8 mouse cellular contexts compared by ENCODE assay signal in the genomic region with DNA sequence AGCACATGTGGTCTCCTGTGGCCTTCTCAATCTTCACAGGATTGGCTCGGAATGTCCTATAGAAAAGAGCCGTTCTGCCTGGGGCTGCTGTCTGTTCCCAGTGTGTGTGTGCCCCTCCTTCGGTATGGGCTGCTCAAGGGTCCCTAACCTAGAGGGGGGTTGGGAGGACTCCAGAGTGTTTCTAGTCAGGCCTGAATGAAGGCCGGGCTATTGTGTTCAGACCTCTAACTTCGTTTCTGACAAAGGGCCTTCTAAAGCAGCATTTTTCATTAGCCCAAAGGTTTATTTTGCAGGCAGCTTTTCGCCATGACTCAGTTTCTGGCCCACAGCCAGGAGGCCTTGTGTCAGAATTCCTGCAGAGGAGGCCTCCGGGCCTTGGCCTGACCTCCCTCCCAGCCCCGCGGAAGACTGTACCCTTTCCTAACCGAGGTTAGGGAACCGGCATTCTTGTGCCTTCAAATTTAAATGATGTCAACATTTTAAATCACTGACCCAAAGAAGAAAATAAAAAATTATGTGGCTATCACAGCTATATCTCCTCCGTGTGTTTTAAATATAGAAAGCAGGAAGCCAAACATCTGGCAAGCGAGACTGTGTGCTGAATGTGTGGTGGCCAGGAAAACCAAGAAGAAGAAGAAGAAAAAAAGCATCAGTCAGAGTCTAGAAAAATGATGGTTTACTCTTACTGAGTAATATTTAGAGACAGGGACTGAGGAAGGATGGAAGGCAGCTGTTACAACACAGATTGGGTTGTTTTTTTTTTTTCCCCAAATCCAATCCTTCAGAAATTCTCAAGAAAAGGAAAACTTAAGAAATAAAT. TPM values are rescaled to one million over a fixed set of nuclear protein-coding genes. Genes with fewer than 3 reads are reported as not detected.
DNase-seq lines count a peak whose midpoint lies in the region; ATAC-seq and TF ChIP-seq lines count a peak whose summit lies in the region.

No protein-coding gene starts in this region.

- peak; percentile 96 for DNase-seq in adrenal gland, adult 2 months
- peak; percentile 67 for DNase-seq in embryo, embryonic 11.5 days (ENCODE audit: low read depth, low spot score)
- DNase-seq in left cerebral cortex, postnatal 14 days (ENCODE audit: low spot score in 2 of 2) = peak; percentile 61 to 63
- peak; percentile 76 for DNase-seq in mesoderm, embryonic 11.5 days (ENCODE audit: low read depth, low spot score)
- DNase-seq in skeletal muscle tissue, adult 2 months (ENCODE audit: low read depth, low spot score) = peak; percentile 89

- peak; percentile 50 for ATAC-seq in granulocyte monocyte progenitor cell, adult 5-6 weeks (replicated peaks; ENCODE audit: poor library complexity, severe bottlenecking)
- peak; percentile 41 for ATAC-seq in intestine, postnatal 0 days
- ATAC-seq in megakaryocyte-erythroid progenitor cell, adult 5-6 weeks (replicated peaks; ENCODE audit: low FRiP score, low TSS enrichment, poor library complexity, severe bottlenecking) = no peak

- H3K27ac ChIP-seq in intestine, postnatal 0 days (ENCODE audit: low read depth, low read length) = peak overlapping the region; percentile 77

- H3K4me3 ChIP-seq in intestine, postnatal 0 days (ENCODE audit: low read depth, low read length) = no peak overlapping the region

- H3K9ac ChIP-seq in intestine, postnatal 0 days (ENCODE audit: low read depth, low read length) = no peak overlapping the region

- no peaks in the 10 kb centered on the region for H3K36me3 ChIP-seq in intestine, postnatal 0 days (ENCODE audit: control insufficient read depth, insufficient read depth)

- no peak for TF ChIP-seq CTCF in intestine, postnatal 0 days (IDR thresholded peaks at IDR 0.05; ENCODE audit: low read depth)

- H3K4me2 ChIP-seq in intestine, postnatal 0 days (replicated peaks; ENCODE audit: low read depth) = no peak overlapping the region; the same call in 1 of the 2 replicates

- H3K4me1 ChIP-seq in intestine, postnatal 0 days (replicated peaks; ENCODE audit: control insufficient read depth, insufficient read depth, low read length) = 0 out of 2 replicates have a peak, but pooled peaks cover 3% of the 10 kb centered on the region

- intact Hi-C loops in left cerebral cortex, postnatal 14 days (cut with DNase I) = no loop called here

- H3K27me3 ChIP-seq in intestine, postnatal 0 days (replicated peaks; ENCODE audit: control insufficient read depth, insufficient read depth, low read length) = no peaks in the 10 kb centered on the region

- WGBS in intestine, postnatal 0 days = 34% methylated on average over 13 of the region's 13 CpGs

- H3K9me3 ChIP-seq in intestine, postnatal 0 days (ENCODE audit: control insufficient read depth) = no peaks in the 10 kb centered on the region

RNA-seq across cellular contexts. Expression of gene A830005F24Rik, which starts 53.0 kb away (rescaled TPM):
- not detected for total RNA-seq in adrenal gland, adult 2 months (2021)
- polyA plus RNA-seq in adrenal gland, adult 2 months (2012; rRNA removed) = not detected in 2 replicates
- total RNA-seq in granulocyte monocyte progenitor cell, adult 5-6 weeks (2014; fragmentation: Nextera tagmentation) = 1.6 and 3.5 TPM in 2 replicates
- total RNA-seq in granulocyte monocyte progenitor cell, adult 5-6 weeks (2017) = 1.1 TPM in 1 of 2 replicates, not detected in the other
- polyA plus RNA-seq in intestine, postnatal 0 days (2015; fragmentation: Nextera tagmentation; extraction: Ambion mirVana) = not detected in 2 replicates
- total RNA-seq in left cerebral cortex, postnatal 14 days (2021) = 1 to 10 TPM; 1.3 to 1.8 TPM
- total RNA-seq in megakaryocyte-erythroid progenitor cell, adult 5-6 weeks (2014; fragmentation: Nextera tagmentation) = not detected in 2 replicates
- 3.8 TPM in 1 of 2 replicates, not detected in the other for total RNA-seq in megakaryocyte-erythroid progenitor cell, adult 5-6 weeks (2017)

RNA-seq across cellular contexts. Expression of gene Zfp169, which starts 53.1 kb away (rescaled TPM):
- 1 to 10 TPM; 6.5 to 6.9 TPM for total RNA-seq in adrenal gland, adult 2 months (2021)
- 2.6 and 2.7 TPM in 2 replicates for polyA plus RNA-seq in adrenal gland, adult 2 months (2012; rRNA removed)
- 16.2 and 18.7 TPM in 2 replicates for total RNA-seq in granulocyte monocyte progenitor cell, adult 5-6 weeks (2014; fragmentation: Nextera tagmentation)
- total RNA-seq in granulocyte monocyte progenitor cell, adult 5-6 weeks (2017) = 8.4 and 11.0 TPM in 2 replicates
- polyA plus RNA-seq in intestine, postnatal 0 days (2015; fragmentation: Nextera tagmentation; extraction: Ambion mirVana) = 1.6 and 2.0 TPM in 2 replicates
- 10 to 100 TPM; 19.8 to 20.5 TPM for total RNA-seq in left cerebral cortex, postnatal 14 days (2021)
- 11.6 and 16.1 TPM in 2 replicates for total RNA-seq in megakaryocyte-erythroid progenitor cell, adult 5-6 weeks (2014; fragmentation: Nextera tagmentation)
- 3.5 and 12.6 TPM in 2 replicates for total RNA-seq in megakaryocyte-erythroid progenitor cell, adult 5-6 weeks (2017)

RNA-seq across cellular contexts. Expression of gene Ptpdc1, which starts 59.1 kb away (rescaled TPM):
- 1 to 10 TPM; 4.6 to 9.8 TPM for total RNA-seq in adrenal gland, adult 2 months (2021)
- 1.3 and 1.4 TPM in 2 replicates for polyA plus RNA-seq in adrenal gland, adult 2 months (2012; rRNA removed)
- total RNA-seq in granulocyte monocyte progenitor cell, adult 5-6 weeks (2014; fragmentation: Nextera tagmentation) = 3.2 TPM in 1 of 2 replicates, not detected in the other
- total RNA-seq in granulocyte monocyte progenitor cell, adult 5-6 weeks (2017) = 0.82 and 1.1 TPM in 2 replicates
- 1.9 and 2.5 TPM in 2 replicates for polyA plus RNA-seq in intestine, postnatal 0 days (2015; fragmentation: Nextera tagmentation; extraction: Ambion mirVana)
- total RNA-seq in left cerebral cortex, postnatal 14 days (2021) = 10 to 100 TPM; 22.7 to 25.5 TPM
- total RNA-seq in megakaryocyte-erythroid progenitor cell, adult 5-6 weeks (2014; fragmentation: Nextera tagmentation) = 4.8 and 9.6 TPM in 2 replicates
- total RNA-seq in megakaryocyte-erythroid progenitor cell, adult 5-6 weeks (2017) = 2.7 and 4.5 TPM in 2 replicates
